Mouse (Mus musculus) bone marrow macrophage, adult 2 months (primary cell): Measurements from ENCODE around the gene Rbm19. TPM values are rescaled to one million over a fixed set of nuclear protein-coding genes. Genes with fewer than 3 reads are reported as not detected.
A peak's percentile ranks its signal among the peaks of the same experiment; 100 is the strongest.

Source experiments
- H3K27ac ChIP-seq: 2 replicates; pipeline ENCODE4 v1.5.1; 2012; ENCODE audit warnings: low read depth, low read length; ENCODE audit not compliant: insufficient read depth
- H3K4me1 ChIP-seq: 2 replicates; pipeline ENCODE4 v1.6.1; 2012; ENCODE audit warnings: low read length; ENCODE audit not compliant: control insufficient read depth, insufficient read depth
- H3K4me3 ChIP-seq: 2 replicates; pipeline ENCODE4 v1.5.1; 2012; ENCODE audit warnings: mild to moderate bottlenecking, low read length, moderate library complexity; ENCODE audit not compliant: insufficient read depth
- CTCF ChIP-seq: IDR thresholded peaks from 2 replicates; pipeline ENCODE4 v1.5.1; 2012; ENCODE audit warnings: low read depth, mild to moderate bottlenecking, low read length, moderate library complexity
- POLR2A ChIP-seq: IDR thresholded peaks from 2 replicates; pipeline ENCODE4 v1.6.1; 2012; ENCODE audit warnings: mild to moderate bottlenecking, low read depth, low read length, borderline replicate concordance
- polyA plus RNA-seq: library from polyadenylated mRNA; stranded (reverse); fragments of >200 nt; gene quantifications from 2 replicates; pipeline ENCODE4 v1.2.4, GENCODE M21; 2012; ENCODE audit not compliant: missing spikeins, insufficient read depth, insufficient read length

Gene Rbm19
- polyA plus RNA-seq, 1 experiment, result 4.8 TPM

DNA sequence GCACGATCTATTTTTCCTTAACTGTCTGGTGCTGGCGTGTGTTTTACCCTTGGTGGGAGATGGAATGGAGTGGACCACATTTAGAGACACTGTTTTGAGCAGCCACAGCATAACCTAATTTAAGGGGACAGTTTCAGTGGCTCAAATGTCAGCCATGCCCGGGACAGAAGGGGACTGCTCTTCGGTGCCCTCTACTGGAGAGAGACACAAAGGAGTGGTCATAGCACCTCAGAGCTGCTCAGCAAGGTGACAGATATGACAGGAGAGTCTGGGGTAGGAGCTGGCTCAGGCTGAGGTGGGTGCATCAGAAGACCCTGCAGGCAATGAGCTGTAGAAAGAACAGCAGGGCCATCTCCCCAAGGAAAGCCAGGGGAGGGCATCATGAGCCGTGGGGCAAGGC is 15.3 kb downstream of the Rbm19 start:
- Histone ChIP-seq H3K4me1 (peaks cover 5% of the 10 kb centered on the region), H3K27ac (no peak overlapping the region)
- TF ChIP-seq POLR2A, result no peak
- TF ChIP-seq CTCF, result peak; percentile 46

DNA sequence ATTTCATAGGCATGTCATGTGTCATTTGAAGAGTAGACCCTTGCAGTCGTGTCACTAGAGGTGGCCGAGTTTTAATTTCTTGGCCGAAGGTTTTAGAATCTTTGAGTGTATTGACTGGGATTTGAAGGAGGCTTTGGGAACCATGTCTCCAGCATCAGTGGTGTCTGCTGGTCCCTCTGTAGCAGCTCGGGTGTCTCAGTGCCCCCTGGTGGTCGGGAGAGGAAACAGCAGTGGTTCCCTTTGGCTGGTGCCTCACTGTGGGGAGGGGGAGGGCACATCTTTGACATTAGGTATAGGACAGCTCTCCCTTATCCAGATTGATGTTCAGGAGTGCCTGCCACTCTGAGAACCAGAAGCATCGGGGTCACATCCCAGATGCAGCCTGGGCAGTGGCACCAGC is 17.7 kb downstream of the Rbm19 start:
- Histone ChIP-seq H3K4me3 (no peak overlapping the region), H3K27ac (no peak overlapping the region), H3K4me1 (peaks cover 5% of the 10 kb centered on the region)
- TF ChIP-seq POLR2A (no peak), CTCF (peak; percentile 77)

More for the DNA sequence above, 15.3 kb downstream of the Rbm19 start:
- no peak overlapping the region for H3K4me3 ChIP-seq

- TF ChIP-seq CTCF (no peak), POLR2A (no peak)
- H3K4me1 ChIP-seq, result no peaks in the 10 kb centered on the region
- H3K27ac ChIP-seq, result no peak overlapping the region
- no peak overlapping the region for H3K4me3 ChIP-seq
Observed at GRCm38 (mm10) chr5:120135337-120135736, 19.1 kb downstream of the Rbm19 start.

- no peak for TF ChIP-seq CTCF
- TF ChIP-seq POLR2A, result no peak
- H3K4me3 ChIP-seq, result no peak overlapping the region
- H3K27ac ChIP-seq, result no peak overlapping the region
- no peaks in the 10 kb centered on the region for H3K4me1 ChIP-seq
Observed at GRCm38 (mm10) chr5:120135823-120136222, 19.6 kb downstream of the Rbm19 start.

- H3K4me3 ChIP-seq, result no peak overlapping the region
- no peak for TF ChIP-seq POLR2A
- TF ChIP-seq CTCF, result no peak
Observed at GRCm38 (mm10) chr5:120136236-120136675, 20.0 kb downstream of the Rbm19 start.

GRCm38 (mm10) chr5:120137038-120137437 is 20.8 kb downstream of the Rbm19 start:
- no peak overlapping the region for H3K4me3 ChIP-seq
- no peaks in the 10 kb centered on the region for H3K4me1 ChIP-seq
- H3K27ac ChIP-seq, result no peak overlapping the region
- no peak for TF ChIP-seq CTCF
- no peak for TF ChIP-seq POLR2A

More at GRCm38 (mm10) chr5:120136236-120136675, 20.0 kb downstream of the Rbm19 start:
- no peak overlapping the region for H3K27ac ChIP-seq
- H3K4me1 ChIP-seq, result no peaks in the 10 kb centered on the region

DNA sequence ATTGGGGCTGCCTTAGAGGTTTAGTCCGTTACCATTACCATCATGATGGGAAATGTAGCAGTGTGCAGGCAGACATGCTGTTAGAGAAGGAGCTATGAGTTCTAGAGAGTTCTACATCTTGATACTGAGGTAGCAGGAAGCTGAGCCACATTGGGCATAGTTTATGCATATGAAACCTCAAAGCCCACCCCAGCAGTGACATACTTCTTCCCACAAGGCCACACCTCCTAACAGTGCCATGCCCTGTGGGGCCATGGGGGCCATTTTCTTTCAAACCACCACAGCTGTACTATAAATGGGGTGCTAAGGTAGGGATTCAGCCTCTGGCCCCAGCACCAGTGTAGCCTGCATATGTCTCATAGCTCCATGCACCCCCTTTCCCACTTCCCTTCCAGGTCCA is 21.6 kb downstream of the Rbm19 start:
- Histone ChIP-seq H3K4me3 (no peak overlapping the region), H3K4me1 (no peaks in the 10 kb centered on the region), H3K27ac (no peak overlapping the region)
- TF ChIP-seq CTCF (no peak), POLR2A (no peak)

GRCm38 (mm10) chr5:120138406-120138805 is 22.1 kb downstream of the Rbm19 start:
- no peak overlapping the region for H3K4me3 ChIP-seq
- TF ChIP-seq CTCF, result no peak
- TF ChIP-seq POLR2A, result no peak
- H3K27ac ChIP-seq, result no peak overlapping the region
- H3K4me1 ChIP-seq, result no peaks in the 10 kb centered on the region

GRCm38 (mm10) chr5:120139224-120139623 is 23.0 kb downstream of the Rbm19 start:
- Histone ChIP-seq H3K4me3 (no peak overlapping the region), H3K27ac (no peak overlapping the region), H3K4me1 (no peaks in the 10 kb centered on the region)
- TF ChIP-seq POLR2A (no peak), CTCF (no peak)

- Histone ChIP-seq H3K27ac (no peak overlapping the region), H3K4me1 (no peaks in the 10 kb centered on the region), H3K4me3 (no peak overlapping the region)
- TF ChIP-seq CTCF, result peak; percentile 52
- TF ChIP-seq POLR2A, result no peak
Observed at GRCm38 (mm10) chr5:120143941-120144340, 27.7 kb downstream of the Rbm19 start.
